Mouse (Mus musculus): ENCODE measurements around the gene 2010111I01Rik. TPM values are rescaled to one million over a fixed set of nuclear protein-coding genes. Genes with fewer than 3 reads are reported as not detected.

2010111I01Rik gene
- polyA plus RNA-seq, 1 experiment from 2014 or later, result 52.6 TPM

DNA sequence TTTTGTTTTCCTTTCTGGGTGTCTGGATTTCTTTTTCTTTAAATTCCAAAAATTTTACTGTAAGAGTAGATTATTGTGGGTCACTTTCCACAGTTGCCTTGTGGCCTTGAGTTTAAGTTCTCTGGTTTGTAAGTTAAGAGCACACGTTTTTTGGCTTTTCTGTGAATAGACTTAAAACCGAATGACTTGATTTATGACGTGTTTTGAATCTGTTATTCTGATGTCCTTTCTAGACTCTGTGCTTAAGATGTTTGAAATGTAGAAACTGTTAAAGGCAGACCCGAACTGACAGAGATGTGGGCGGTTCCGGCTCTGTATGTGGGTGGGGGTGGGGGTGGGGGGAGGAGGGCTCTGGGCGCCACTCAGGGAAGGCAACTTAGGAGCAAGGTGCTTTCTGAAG, 282.3 kb downstream of the 2010111I01Rik start:
- DNase-seq (ENCODE audit: low spot score), result no peak
- WGBS, result 70% methylated on average over 7 of the region's 7 CpGs

DNA sequence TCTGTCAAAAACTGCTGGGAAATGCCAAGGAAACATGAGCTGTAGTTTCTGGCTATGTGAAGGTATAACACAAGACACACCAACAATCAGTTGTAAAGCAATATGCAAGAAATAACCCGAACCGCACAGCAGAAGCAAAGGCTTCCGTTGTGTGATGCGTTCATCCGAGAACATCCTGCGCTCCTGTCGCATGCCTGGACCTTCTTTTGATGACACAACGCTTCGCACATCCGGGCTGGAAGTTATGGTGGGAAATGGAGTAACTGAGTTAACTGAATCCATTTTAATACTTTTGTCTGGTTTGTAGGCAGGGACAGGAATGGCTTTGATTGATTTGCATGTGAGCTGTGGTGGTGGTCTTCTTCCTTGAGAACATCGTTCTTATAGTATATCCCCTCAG, 282.9 kb downstream of the 2010111I01Rik start:
- Histone ChIP-seq H3K4me3 (no peak overlapping the region), H3K27ac (no peak overlapping the region), H3K27me3 (ENCODE audit: insufficient read depth, poor library complexity, severe bottlenecking) (no peaks in the 10 kb centered on the region), H3K36me3 (peaks cover 9% of the 10 kb centered on the region; the same call in 1 of the 2 replicates), H3K4me1 (peaks cover 71% of the 10 kb centered on the region), H3K9me3 (no peaks in the 10 kb centered on the region)
- DNase-seq (ENCODE audit: low spot score), result no peak
- 94% methylated on average over 11 of the region's 11 CpGs for WGBS

More for the DNA sequence above, 282.3 kb downstream of the 2010111I01Rik start:
- Histone ChIP-seq H3K4me3 (no peak overlapping the region), H3K9me3 (no peaks in the 10 kb centered on the region), H3K4me1 (peaks cover 73% of the 10 kb centered on the region), H3K27ac (peak overlapping the region; percentile 72; the same call in 1 of the 2 replicates), H3K27me3 (ENCODE audit: insufficient read depth, poor library complexity, severe bottlenecking) (no peaks in the 10 kb centered on the region), H3K36me3 (peaks cover 9% of the 10 kb centered on the region; the same call in 1 of the 2 replicates)

- Histone ChIP-seq H3K27ac (no peak overlapping the region), H3K9me3 (no peaks in the 10 kb centered on the region), H3K36me3 (peaks cover 9% of the 10 kb centered on the region; the same call in 1 of the 2 replicates), H3K4me1 (peaks cover 73% of the 10 kb centered on the region), H3K4me3 (no peak overlapping the region), H3K27me3 (ENCODE audit: insufficient read depth, poor library complexity, severe bottlenecking) (no peaks in the 10 kb centered on the region)
- no peak for DNase-seq (ENCODE audit: low spot score)
- WGBS, result 89% methylated on average over 10 of the region's 10 CpGs
Measured at GRCm38 (mm10) chr13:63248318-63248717, 283.6 kb downstream of the 2010111I01Rik start.

DNA sequence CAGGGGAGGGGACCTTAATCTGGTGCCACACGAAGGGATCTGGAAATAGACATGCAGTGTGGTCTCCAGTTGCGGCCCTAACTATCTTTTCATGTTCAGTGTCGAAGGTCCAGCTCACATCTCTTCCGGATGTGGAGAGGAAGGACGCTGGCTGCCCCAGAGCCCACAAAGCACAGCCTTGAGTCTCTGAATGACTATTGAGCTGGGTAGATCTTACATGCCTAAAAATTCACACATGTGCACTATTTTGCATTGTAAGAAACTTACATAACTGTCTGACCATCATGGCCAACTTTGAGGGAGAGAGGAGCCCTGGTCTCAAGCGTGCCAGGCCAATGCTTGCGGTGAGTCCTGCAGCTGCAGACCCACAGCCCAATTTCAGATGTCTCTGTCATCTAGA, 284.5 kb downstream of the 2010111I01Rik start:
- DNase-seq (ENCODE audit: low spot score), result no peak
- H3K36me3 ChIP-seq, result peaks cover 9% of the 10 kb centered on the region; the same call in 1 of the 2 replicates
- peak overlapping the region; percentile 56; the same call in 1 of the 2 replicates for H3K27ac ChIP-seq
- no peak overlapping the region for H3K4me3 ChIP-seq
- H3K27me3 ChIP-seq (ENCODE audit: insufficient read depth, poor library complexity, severe bottlenecking), result no peaks in the 10 kb centered on the region
- 71% methylated on average over 7 of the region's 7 CpGs for WGBS
- H3K4me1 ChIP-seq, result peaks cover 77% of the 10 kb centered on the region
- H3K9me3 ChIP-seq, result no peaks in the 10 kb centered on the region

DNA sequence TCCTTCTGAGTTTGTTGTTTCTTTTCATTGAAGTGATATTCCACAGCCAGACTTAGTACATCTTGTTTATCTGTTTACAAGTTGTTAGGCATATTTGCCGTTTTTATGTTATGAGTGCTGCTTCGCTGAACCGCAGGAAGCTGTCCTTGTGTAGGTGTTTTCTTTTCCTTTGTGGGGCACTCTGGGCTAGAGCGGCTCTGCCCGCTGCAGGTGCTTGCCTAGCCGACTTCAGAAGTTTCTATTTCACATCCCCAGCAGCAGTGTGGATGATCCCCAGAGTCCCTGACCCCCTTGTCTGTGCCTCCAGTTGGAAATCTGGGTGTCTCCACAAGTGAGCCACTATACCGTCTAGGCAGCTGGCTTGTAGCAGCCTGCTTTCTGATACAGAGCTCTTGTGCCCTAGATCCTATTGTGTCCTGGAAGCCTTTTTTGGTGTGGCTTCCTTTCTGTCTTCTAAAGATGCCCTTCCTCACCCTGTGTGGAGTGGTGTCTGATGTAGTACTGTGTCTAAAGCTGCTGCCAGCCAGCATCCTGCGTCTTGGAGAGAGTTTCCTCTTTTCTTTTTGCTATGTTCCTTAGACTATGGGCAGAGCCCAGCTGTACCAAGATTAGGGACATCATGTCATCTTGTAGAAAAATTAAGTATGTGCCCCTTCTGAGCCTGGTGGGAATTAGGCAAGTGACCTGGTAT, 285.2 kb downstream of the 2010111I01Rik start:
- peaks cover 8% of the 10 kb centered on the region; the same call in 1 of the 2 replicates for H3K36me3 ChIP-seq

DNA sequence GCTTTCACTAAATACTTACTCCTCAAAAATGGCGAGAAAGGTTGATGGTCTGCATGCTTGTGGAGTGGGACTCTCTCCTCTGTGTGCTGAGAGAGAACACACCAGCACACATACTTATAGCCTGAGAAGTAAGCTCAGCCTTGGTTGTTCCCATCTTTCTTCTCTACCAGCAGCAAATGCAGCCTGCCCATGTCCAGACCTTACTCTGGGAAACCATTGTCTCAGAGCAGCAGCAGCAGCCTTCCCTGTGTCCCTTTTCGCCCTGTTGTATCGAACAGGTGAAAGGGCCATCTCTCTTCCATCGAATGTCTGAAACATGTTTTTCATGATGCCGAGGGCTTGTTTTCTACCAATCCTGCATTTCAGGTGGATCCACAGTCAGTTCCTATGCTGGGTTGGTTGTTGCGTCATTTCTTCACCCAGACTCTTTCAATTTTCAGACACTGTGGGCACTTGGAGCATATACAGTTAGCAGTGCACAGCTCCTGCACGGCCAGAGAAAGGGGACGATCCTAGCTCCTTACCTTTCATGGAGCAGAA, 285.8 kb downstream of the 2010111I01Rik start:
- no peak for DNase-seq (ENCODE audit: low spot score)
- WGBS, result 88% methylated on average over 8 of the region's 8 CpGs
- Histone ChIP-seq H3K9me3 (no peaks in the 10 kb centered on the region), H3K4me3 (no peak overlapping the region), H3K36me3 (peaks cover 5% of the 10 kb centered on the region; the same call in 1 of the 2 replicates), H3K27ac (0 out of 2 replicates have a peak overlapping the region, but pooled peaks have one; percentile 74), H3K27me3 (ENCODE audit: insufficient read depth, poor library complexity, severe bottlenecking) (no peaks in the 10 kb centered on the region), H3K4me1 (peaks cover 78% of the 10 kb centered on the region)

More for the DNA sequence above, 285.2 kb downstream of the 2010111I01Rik start:
- DNase-seq (ENCODE audit: low spot score), result no peak
- no peaks in the 10 kb centered on the region for H3K9me3 ChIP-seq
- H3K27ac ChIP-seq, result peak overlapping the region; percentile 74; the same call in 1 of the 2 replicates
- no peak overlapping the region for H3K4me3 ChIP-seq
- no peaks in the 10 kb centered on the region for H3K27me3 ChIP-seq (ENCODE audit: insufficient read depth, poor library complexity, severe bottlenecking)
- 75% methylated on average over 8 of the region's 8 CpGs for WGBS
- peaks cover 77% of the 10 kb centered on the region for H3K4me1 ChIP-seq

DNA sequence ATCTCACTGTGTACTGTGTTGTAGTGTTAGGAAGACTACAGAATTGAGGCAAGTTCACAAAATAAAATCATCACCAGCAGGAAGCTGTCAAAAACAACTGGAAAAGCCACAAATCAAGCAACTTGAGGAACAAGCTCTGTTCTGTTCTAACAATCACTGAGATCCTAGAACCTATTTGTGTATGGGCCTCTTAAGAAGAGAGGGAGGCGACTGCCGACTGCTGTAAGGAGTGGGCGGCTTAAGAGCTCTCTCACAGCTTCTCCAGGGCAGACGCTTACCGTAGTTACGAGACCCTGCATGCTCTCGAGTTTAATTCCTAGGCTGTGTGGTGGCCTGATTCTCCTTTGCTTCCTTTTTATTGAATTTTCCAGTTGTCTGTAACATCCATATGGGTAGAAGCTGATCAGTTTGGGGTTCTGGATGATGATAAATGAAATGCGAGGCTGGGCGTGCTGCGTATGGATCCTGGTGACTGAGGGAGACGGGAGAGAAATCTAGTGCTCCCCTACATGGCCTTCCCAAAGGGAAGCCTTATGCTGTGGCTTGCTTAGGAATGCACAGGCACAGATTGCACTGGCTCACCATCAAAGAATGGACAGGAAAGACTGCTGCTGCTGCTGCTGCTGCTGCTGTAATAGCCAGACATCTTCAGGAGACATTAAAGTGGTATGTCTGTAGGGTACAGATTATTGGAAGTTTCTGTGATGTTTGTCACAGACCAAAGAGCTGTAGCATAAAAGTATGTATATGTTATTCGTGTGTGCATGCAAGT, 286.6 kb downstream of the 2010111I01Rik start:
- WGBS, result 55% methylated on average over 12 of the region's 12 CpGs
- H3K4me1 ChIP-seq, result peaks cover 77% of the 10 kb centered on the region
- H3K4me3 ChIP-seq, result 0 out of 2 replicates have a peak overlapping the region, but pooled peaks have one; percentile 0
- H3K27ac ChIP-seq, result peak overlapping the region; percentile 74
- H3K9me3 ChIP-seq, result no peaks in the 10 kb centered on the region
- no peak for DNase-seq (ENCODE audit: low spot score)
- H3K27me3 ChIP-seq (ENCODE audit: insufficient read depth, poor library complexity, severe bottlenecking), result no peaks in the 10 kb centered on the region
- peaks cover 5% of the 10 kb centered on the region; the same call in 1 of the 2 replicates for H3K36me3 ChIP-seq

GRCm38 (mm10) chr13:63252295-63253010, 287.8 kb downstream of the 2010111I01Rik start:
- Histone ChIP-seq H3K36me3 (peaks cover 14% of the 10 kb centered on the region; the same call in 1 of the 2 replicates), H3K27me3 (ENCODE audit: insufficient read depth, poor library complexity, severe bottlenecking) (no peaks in the 10 kb centered on the region), H3K27ac (peak overlapping the region; percentile 36), H3K9me3 (no peaks in the 10 kb centered on the region), H3K4me3 (no peak overlapping the region), H3K4me1 (peaks cover 71% of the 10 kb centered on the region)
- 83% methylated on average over 2 of the region's 2 CpGs for WGBS
- no peak for DNase-seq (ENCODE audit: low spot score)

DNA sequence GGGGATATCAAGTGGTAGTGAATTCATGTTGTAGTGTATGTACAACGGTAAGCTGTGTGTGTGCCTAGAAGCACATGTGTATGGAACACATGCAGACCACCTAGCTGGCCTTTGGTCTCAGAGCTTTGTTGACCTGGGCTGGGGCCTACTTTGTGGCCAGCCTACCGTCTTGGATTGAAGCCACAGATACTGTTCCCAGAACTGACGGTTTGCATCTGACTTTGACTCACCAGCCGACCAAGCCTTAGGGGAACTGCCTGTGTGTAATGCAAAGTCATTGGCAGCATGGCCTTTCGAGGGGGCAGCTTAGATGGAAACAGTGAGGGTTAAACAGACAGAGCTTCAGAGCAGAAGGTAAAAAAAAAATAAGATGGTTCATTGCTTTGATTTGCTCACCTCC, 288.5 kb downstream of the 2010111I01Rik start:
- H3K36me3 ChIP-seq, result peaks cover 16% of the 10 kb centered on the region; the same call in 1 of the 2 replicates
- H3K27me3 ChIP-seq (ENCODE audit: insufficient read depth, poor library complexity, severe bottlenecking), result no peaks in the 10 kb centered on the region
- H3K4me3 ChIP-seq, result no peak overlapping the region
- H3K4me1 ChIP-seq, result peaks cover 71% of the 10 kb centered on the region
- 82% methylated on average over 5 of the region's 5 CpGs for WGBS
- peak overlapping the region; percentile 36; the same call in 1 of the 2 replicates for H3K27ac ChIP-seq
- DNase-seq (ENCODE audit: low spot score), result no peak
- no peaks in the 10 kb centered on the region for H3K9me3 ChIP-seq

GRCm38 (mm10) chr13:63253886-63254636, 289.4 kb downstream of the 2010111I01Rik start:
- DNase-seq (ENCODE audit: low spot score), result no peak
- H3K4me1 ChIP-seq, result peaks cover 76% of the 10 kb centered on the region
- H3K36me3 ChIP-seq, result peaks cover 18% of the 10 kb centered on the region; the same call in 1 of the 2 replicates
- H3K9me3 ChIP-seq, result no peaks in the 10 kb centered on the region
- H3K27ac ChIP-seq, result no peak overlapping the region
- no peaks in the 10 kb centered on the region for H3K27me3 ChIP-seq (ENCODE audit: insufficient read depth, poor library complexity, severe bottlenecking)
- WGBS, result 86% methylated on average over 7 of the region's 7 CpGs
- H3K4me3 ChIP-seq, result no peak overlapping the region

DNA sequence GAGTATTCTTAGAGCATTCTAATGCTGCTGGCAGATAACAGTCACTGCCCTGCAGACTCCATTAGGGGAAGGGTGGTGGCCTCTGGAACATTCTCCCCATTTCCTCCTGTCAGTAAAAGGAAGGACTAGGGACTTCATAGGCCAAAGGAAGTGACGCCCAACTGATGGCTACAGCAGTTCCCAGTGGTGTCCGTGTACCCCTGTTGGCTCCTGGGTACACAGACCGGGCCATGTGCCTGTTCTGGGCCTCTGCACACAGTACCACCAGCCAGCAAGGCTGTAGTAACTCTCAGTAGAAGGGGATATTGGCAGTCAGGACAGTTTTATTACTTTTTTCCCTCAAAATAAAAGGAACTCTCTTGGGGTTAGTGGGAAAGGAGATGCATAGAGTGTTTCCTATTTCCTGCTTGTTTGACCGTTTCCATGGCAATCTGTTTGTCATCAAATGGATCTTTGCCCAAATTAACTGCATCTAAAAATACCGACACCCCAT, 290.9 kb downstream of the 2010111I01Rik start:
- DNase-seq (ENCODE audit: low spot score), result no peak
- no peak overlapping the region for H3K4me3 ChIP-seq
- no peak overlapping the region; the same call in 1 of the 2 replicates for H3K27ac ChIP-seq
- WGBS, result 68% methylated on average over 5 of the region's 5 CpGs
- peaks cover 76% of the 10 kb centered on the region for H3K4me1 ChIP-seq
- H3K9me3 ChIP-seq, result no peaks in the 10 kb centered on the region
- H3K36me3 ChIP-seq, result peaks cover 18% of the 10 kb centered on the region; the same call in 1 of the 2 replicates
- no peaks in the 10 kb centered on the region for H3K27me3 ChIP-seq (ENCODE audit: insufficient read depth, poor library complexity, severe bottlenecking)
